Comparison of ENCODE assay signal across 8 mouse cellular contexts in genomic region chr1:119087539-119087938, GRCm38 (mm10). TPM values are rescaled to one million over a fixed set of nuclear protein-coding genes. Genes with fewer than 3 reads are reported as not detected.
DNase-seq lines count a peak whose midpoint lies in the region; ATAC-seq and TF ChIP-seq lines count a peak whose summit lies in the region.

No protein-coding gene starts in this region.

- H3K4me2 ChIP-seq in embryonic facial prominence, embryonic 14.5 days (ENCODE audit: low read depth, low read length), result no peak overlapping the region
- H3K4me2 ChIP-seq in heart, embryonic 14.5 days (ENCODE audit: low read length), result no peak overlapping the region
- no peak overlapping the region for H3K4me2 ChIP-seq in lung, embryonic 14.5 days

- DNase-seq in embryonic facial prominence, embryonic 14.5 days (ENCODE audit: low spot score), result peak; percentile 81
- DNase-seq in layer of hippocampus, adult 11-12 months (ENCODE audit: low spot score), result peak; percentile 86
- peak; percentile 94 for DNase-seq in lung, embryonic 14.5 days
- DNase-seq in retina, adult 2 months (ENCODE audit: low read depth, low spot score), result peak; percentile 43
- peak; percentile 38 for DNase-seq in urinary bladder, adult 2 months (ENCODE audit: low spot score)

- WGBS in bone marrow, adult 2 months, result 7% methylated on average over 3 of the region's 3 CpGs
- WGBS in embryonic facial prominence, embryonic 14.5 days, result 10% methylated on average over 3 of the region's 3 CpGs
- WGBS in heart, embryonic 14.5 days, result 9% methylated on average over 3 of the region's 3 CpGs
- 8% methylated on average over 3 of the region's 3 CpGs for WGBS in lung, embryonic 14.5 days

- no peak for TF ChIP-seq EP300 in ES-Bruce4 (IDR thresholded peaks at IDR 0.05; ENCODE audit: insufficient read depth, low read depth, low read length)

- no peak overlapping the region for H3K4me3 ChIP-seq in ES-Bruce4 (ENCODE audit: low read depth, low read length)
- H3K4me3 ChIP-seq in bone marrow, adult 2 months (replicated peaks; ENCODE audit: control insufficient read depth, low read depth, low read length), result no peak overlapping the region
- H3K4me3 ChIP-seq in embryonic facial prominence, embryonic 14.5 days (ENCODE audit: low read depth, low read length), result no peak overlapping the region
- H3K4me3 ChIP-seq in heart, embryonic 14.5 days (ENCODE audit: control insufficient read depth in 1 of 2, insufficient read depth in 1 of 2, low read depth in 1 of 2, low read length in 2 of 2), result no peak overlapping the region
- no peak overlapping the region for H3K4me3 ChIP-seq in lung, embryonic 14.5 days (ENCODE audit: low read depth, low read length)

- no peaks in the 10 kb centered on the region for H3K4me1 ChIP-seq in ES-Bruce4 (ENCODE audit: control insufficient read depth, insufficient read depth, low read length)
- H3K4me1 ChIP-seq in bone marrow, adult 2 months (ENCODE audit: control insufficient read depth, insufficient read depth, low read length), result no peaks in the 10 kb centered on the region
- H3K4me1 ChIP-seq in embryonic facial prominence, embryonic 14.5 days (ENCODE audit: control insufficient read depth, insufficient read depth, low read length), result no peaks in the 10 kb centered on the region
- H3K4me1 ChIP-seq in heart, embryonic 14.5 days (ENCODE audit: control insufficient read depth in 2 of 2, insufficient read depth in 2 of 2, low read length in 2 of 2), result peaks cover 2 to 3% of the 10 kb centered on the region in 2 experiments; a peak in 1 of 4 replicates
- H3K4me1 ChIP-seq in lung, embryonic 14.5 days (ENCODE audit: insufficient read depth), result no peaks in the 10 kb centered on the region

- no peak overlapping the region for H3K9ac ChIP-seq in ES-Bruce4 (ENCODE audit: low read depth, poor library complexity, severe bottlenecking)
- H3K9ac ChIP-seq in embryonic facial prominence, embryonic 14.5 days (ENCODE audit: low read depth, low read length), result no peak overlapping the region
- H3K9ac ChIP-seq in heart, embryonic 14.5 days (ENCODE audit: low read length), result no peak overlapping the region
- no peak overlapping the region for H3K9ac ChIP-seq in lung, embryonic 14.5 days

- no peaks in the 10 kb centered on the region for H3K27me3 ChIP-seq in ES-Bruce4 (ENCODE audit: control insufficient read depth, insufficient read depth, low read length, poor library complexity, severe bottlenecking)
- H3K27me3 ChIP-seq in embryonic facial prominence, embryonic 14.5 days (replicated peaks; ENCODE audit: control insufficient read depth, insufficient read depth, low read length), result no peaks in the 10 kb centered on the region
- no peaks in the 10 kb centered on the region; the same call in none of the 2 replicates for H3K27me3 ChIP-seq in heart, embryonic 14.5 days (ENCODE audit: control insufficient read depth, insufficient read depth, low read length)
- no peaks in the 10 kb centered on the region for H3K27me3 ChIP-seq in lung, embryonic 14.5 days (ENCODE audit: insufficient read depth, low read length)

- ATAC-seq in embryonic facial prominence, embryonic 14.5 days (ENCODE audit: low read depth), result peak; percentile 42; the same call in 1 of the 2 replicates
- ATAC-seq in heart, embryonic 14.5 days (ENCODE audit: insufficient number of reproducible peaks, insufficient read depth, low FRiP score, low read depth), result 0 out of 2 replicates have a peak, but pooled peaks have one; percentile 22
- peak; percentile 64 for ATAC-seq in lung, embryonic 14.5 days (ENCODE audit: insufficient read depth)

- no peak overlapping the region for H3K27ac ChIP-seq in ES-Bruce4 (ENCODE audit: insufficient read depth, low read length)
- H3K27ac ChIP-seq in bone marrow, adult 2 months (ENCODE audit: control insufficient read depth, insufficient read depth, low read depth, low read length, poor library complexity), result no peak overlapping the region
- H3K27ac ChIP-seq in embryonic facial prominence, embryonic 14.5 days (replicated peaks; ENCODE audit: low read depth, low read length), result no peak overlapping the region
- H3K27ac ChIP-seq in heart, embryonic 14.5 days (replicated peaks in 1 of 2; ENCODE audit: control insufficient read depth in 1 of 2, insufficient read depth in 1 of 2, low read depth in 2 of 2, low read length in 2 of 2), result no peak overlapping the region
- H3K27ac ChIP-seq in lung, embryonic 14.5 days (ENCODE audit: low read depth), result no peak overlapping the region

- no peak for TF ChIP-seq POLR2A in ES-Bruce4 (IDR thresholded peaks at IDR 0.05; ENCODE audit: insufficient read depth, low read length)
- TF ChIP-seq POLR2A in bone marrow, adult 2 months (IDR thresholded peaks at IDR 0.05; ENCODE audit: borderline replicate concordance, control insufficient read depth, low read depth, low read length), result no peak

- no peaks in the 10 kb centered on the region for H3K36me3 ChIP-seq in ES-Bruce4 (ENCODE audit: control insufficient read depth, insufficient read depth, low read length, poor library complexity, severe bottlenecking)
- H3K36me3 ChIP-seq in embryonic facial prominence, embryonic 14.5 days (ENCODE audit: control insufficient read depth, insufficient read depth, low read length), result no peaks in the 10 kb centered on the region
- H3K36me3 ChIP-seq in heart, embryonic 14.5 days (ENCODE audit: control insufficient read depth, insufficient read depth, low read length), result no peaks in the 10 kb centered on the region
- no peaks in the 10 kb centered on the region for H3K36me3 ChIP-seq in lung, embryonic 14.5 days (ENCODE audit: insufficient read depth)

- peak; percentile 65 for TF ChIP-seq CTCF in ES-Bruce4 (IDR thresholded peaks at IDR 0.05; ENCODE audit: low read depth, low read length)
- TF ChIP-seq CTCF in bone marrow, adult 2 months (IDR thresholded peaks at IDR 0.05; ENCODE audit: control insufficient read depth, insufficient read depth, low read length), result peak; percentile 64
- peak; percentile 96 for TF ChIP-seq CTCF in lung, embryonic 14.5 days (IDR thresholded peaks at IDR 0.05; ENCODE audit: low read depth)

- no peaks in the 10 kb centered on the region for H3K9me3 ChIP-seq in ES-Bruce4 (replicated peaks; ENCODE audit: control insufficient read depth, insufficient read depth, low read length, poor library complexity, severe bottlenecking)
- no peaks in the 10 kb centered on the region for H3K9me3 ChIP-seq in embryonic facial prominence, embryonic 14.5 days (ENCODE audit: control insufficient read depth, low read length)
- no peaks in the 10 kb centered on the region for H3K9me3 ChIP-seq in heart, embryonic 14.5 days (ENCODE audit: control insufficient read depth, low read length)
- H3K9me3 ChIP-seq in lung, embryonic 14.5 days (ENCODE audit: low read depth, low read length), result no peaks in the 10 kb centered on the region

RNA-seq across cellular contexts. Expression of gene Gli2, which starts 34.1 kb away (rescaled TPM):
- 8.7 and 10.9 TPM in 2 replicates for polyA plus RNA-seq in ES-Bruce4 (2011; ENCODE audit: insufficient read depth, insufficient read length, low read depth, missing spikeins)
- not detected in 2 replicates for polyA plus RNA-seq in bone marrow, adult 2 months (2011; ENCODE audit: insufficient read depth, insufficient read length, low replicate concordance, missing spikeins)
- 14.7 and 15.1 TPM in 2 replicates for polyA plus RNA-seq in embryonic facial prominence, embryonic 14.5 days (2014; fragmentation: Nextera tagmentation; extraction: Ambion mirVana)
- 3.9 and 4.2 TPM in 2 replicates for polyA plus RNA-seq in heart, embryonic 14.5 days (2014; fragmentation: Nextera tagmentation; extraction: Ambion mirVana)
- 13.4 and 15.1 TPM in 2 replicates for polyA plus RNA-seq in lung, embryonic 14.5 days (2014; fragmentation: Nextera tagmentation; extraction: Ambion mirVana)
- 4.6 and 10.9 TPM in 2 replicates for polyA plus RNA-seq in urinary bladder, adult 2 months (2012; rRNA removed)

Comparison
In these comparisons a context has a peak if more than half of its experiments do, and no peak if none do; other contexts are left out.
1. DNase-seq: peak in every context shown above with its lines; median percentile 94 in lung, embryonic 14.5 days; 86 in layer of hippocampus, adult 11-12 months; 81 in embryonic facial prominence, embryonic 14.5 days; 43 in retina, adult 2 months; 38 in urinary bladder, adult 2 months.